Mouse (Mus musculus): Measurements from ENCODE around the gene Rnaseh2c.

Gene Rnaseh2c

GRCm38 (mm10) chr19:5632120-5632519 is 30.4 kb downstream of the Rnaseh2c start:
- DNase-seq (ENCODE audit: low read depth, low spot score), result no peak

- no peak for DNase-seq (ENCODE audit: low read depth, low spot score)
Measured at GRCm38 (mm10) chr19:5636036-5636570, 34.4 kb downstream of the Rnaseh2c start.

DNA sequence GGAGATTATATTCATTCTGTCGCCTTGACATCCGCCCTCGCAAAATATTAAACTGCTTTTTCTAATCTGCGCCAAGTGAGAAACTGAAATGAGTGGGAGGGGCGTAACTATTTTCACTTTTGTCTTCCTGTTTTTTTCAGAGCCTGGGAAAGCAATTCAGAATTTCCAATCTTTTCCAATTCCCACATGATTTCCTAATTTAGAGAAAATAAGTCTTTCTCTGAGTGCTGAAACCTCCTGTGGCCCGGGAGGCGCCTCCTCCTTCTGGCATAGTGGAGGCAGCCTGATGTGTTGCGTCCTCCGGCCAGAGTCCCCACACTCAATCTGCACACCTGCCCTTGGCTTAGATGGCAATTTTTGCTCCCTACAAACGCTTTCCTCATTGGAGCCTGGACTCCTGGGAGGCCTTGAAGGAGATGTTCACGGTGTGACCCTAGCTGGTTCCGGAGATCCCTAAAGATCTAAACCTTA is 34.9 kb downstream of the Rnaseh2c start:
- no peak for DNase-seq (ENCODE audit: low read depth, low spot score)

DNA sequence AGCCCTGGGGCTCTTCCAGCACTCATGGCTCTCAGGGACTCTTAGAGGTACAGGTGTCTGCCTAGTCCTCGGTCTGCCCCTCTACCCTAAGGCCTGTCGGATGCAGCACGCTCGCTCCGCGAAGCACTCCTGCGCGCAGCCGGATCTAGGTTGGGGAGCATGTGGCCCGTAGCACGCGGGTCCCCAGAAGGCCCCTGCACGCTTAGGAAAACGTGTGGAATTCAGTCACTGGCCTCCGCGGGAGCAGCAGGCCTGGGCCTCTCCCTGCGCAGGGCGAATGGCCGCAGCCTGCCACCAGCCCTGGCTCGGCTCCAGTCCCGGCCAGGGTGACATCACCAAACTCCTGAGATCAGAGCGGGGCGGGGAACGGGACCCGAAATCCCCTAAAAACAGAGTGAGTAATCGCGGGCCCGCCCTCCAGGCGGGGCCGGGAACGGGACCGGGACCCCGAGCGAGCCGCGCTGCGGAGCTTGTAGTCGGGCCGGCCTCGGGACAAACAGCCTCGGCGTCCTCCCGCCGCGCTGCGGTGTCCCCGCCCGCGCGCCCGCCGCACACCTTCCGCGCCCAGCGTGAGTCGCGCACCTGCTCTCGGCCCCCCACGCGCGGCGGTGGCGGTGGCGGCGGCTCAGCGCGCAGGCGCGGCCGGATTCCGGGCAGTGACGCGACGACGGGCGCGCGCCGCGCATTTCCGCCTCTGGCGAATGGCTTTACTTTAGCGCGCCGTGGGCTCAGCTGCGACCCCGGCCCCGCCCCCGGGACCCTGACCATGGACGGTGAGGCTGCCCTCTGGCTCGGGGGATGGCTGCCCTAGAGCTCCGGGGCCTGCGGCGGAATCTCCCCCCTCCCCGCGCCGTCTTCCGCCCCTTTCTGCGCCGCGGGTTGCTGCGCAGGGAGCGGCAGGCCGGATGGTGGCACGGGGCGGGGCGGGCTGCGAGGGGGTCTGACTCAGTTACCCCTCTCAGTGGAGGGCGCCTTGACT is 35.7 kb downstream of the Rnaseh2c start, which contains the start of gene Rela:
Rela (plus strand) TSS at position 415 of the 979 bp plus-strand sequence.
- peak; percentile 63 for DNase-seq (ENCODE audit: low read depth, low spot score)

DNA sequence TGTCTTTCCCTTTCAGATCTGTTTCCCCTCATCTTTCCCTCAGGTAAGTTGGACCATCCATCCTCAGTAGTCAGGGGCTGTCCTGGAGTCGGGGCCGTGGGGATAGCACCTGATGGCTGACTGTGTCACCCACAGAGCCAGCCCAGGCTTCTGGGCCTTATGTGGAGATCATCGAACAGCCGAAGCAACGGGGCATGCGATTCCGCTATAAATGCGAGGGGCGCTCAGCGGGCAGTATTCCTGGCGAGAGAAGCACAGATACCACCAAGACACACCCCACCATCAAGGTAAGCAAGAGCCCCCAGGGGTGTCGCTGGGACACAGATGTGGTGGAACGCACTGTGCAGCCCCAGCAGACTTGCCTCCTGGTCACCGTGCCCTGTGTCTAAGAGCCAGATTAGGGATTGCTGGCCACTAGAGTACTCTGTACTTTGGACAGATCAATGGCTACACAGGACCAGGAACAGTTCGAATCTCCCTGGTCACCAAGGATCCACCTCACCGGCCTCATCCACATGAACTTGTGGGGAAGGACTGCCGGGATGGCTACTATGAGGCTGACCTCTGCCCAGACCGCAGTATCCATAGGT is 36.8 kb downstream of the Rnaseh2c start:
- DNase-seq (ENCODE audit: low read depth, low spot score), result no peak

DNA sequence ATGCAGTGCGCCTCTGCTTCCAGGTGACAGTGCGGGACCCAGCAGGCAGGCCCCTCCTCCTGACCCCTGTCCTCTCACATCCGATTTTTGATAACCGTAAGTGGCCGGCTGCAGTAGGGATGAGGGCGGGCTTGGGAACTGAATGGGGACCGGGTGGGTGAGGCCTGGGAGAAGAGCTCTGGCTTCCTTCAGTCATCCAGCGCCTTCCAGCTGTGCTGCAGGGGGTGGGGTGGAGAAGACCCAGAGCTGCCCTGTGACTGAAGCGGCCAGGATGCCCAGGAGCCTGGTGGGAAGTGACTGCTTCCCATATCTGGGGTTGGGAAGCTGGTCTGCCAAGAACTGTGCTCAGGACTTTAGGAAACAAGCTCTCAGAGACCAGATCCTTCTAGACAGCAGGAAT is 38.7 kb downstream of the Rnaseh2c start:
- no peak for DNase-seq (ENCODE audit: low read depth, low spot score)

DNA sequence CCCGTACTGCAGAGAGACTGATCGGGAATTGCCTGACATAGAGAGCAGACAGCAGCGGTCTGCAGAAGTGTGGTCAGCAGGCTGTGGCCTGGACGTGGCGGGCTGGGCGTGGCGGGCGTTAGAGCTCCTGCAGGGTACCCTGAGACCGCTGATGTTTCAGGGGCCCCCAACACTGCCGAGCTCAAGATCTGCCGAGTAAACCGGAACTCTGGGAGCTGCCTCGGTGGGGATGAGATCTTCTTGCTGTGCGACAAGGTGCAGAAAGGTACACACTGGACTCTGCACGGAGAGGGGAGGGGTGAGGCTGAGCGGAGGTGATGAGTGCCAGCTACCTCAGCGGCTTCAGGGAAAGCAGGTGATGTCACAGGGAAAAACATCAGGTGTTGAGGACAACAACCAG is 39.3 kb downstream of the Rnaseh2c start:
- no peak for DNase-seq (ENCODE audit: low read depth, low spot score)

- DNase-seq (ENCODE audit: low read depth, low spot score), result no peak
Measured at GRCm38 (mm10) chr19:5641641-5642040, 40.0 kb downstream of the Rnaseh2c start.

- DNase-seq (ENCODE audit: low read depth, low spot score), result no peak
Measured at GRCm38 (mm10) chr19:5645280-5645679, 43.6 kb downstream of the Rnaseh2c start.

- DNase-seq (ENCODE audit: low read depth, low spot score), result no peak
Measured at GRCm38 (mm10) chr19:5646731-5647330, 45.2 kb downstream of the Rnaseh2c start.

- no peak for DNase-seq (ENCODE audit: low read depth, low spot score)
Measured at GRCm38 (mm10) chr19:5647791-5648190, 46.1 kb downstream of the Rnaseh2c start.

GRCm38 (mm10) chr19:5648401-5649297 is 47.0 kb downstream of the Rnaseh2c start:
- no peak for DNase-seq (ENCODE audit: low read depth, low spot score)

GRCm38 (mm10) chr19:5649298-5649741 is 47.6 kb downstream of the Rnaseh2c start:
- no peak for DNase-seq (ENCODE audit: low read depth, low spot score)

GRCm38 (mm10) chr19:5651502-5652274 is 50.0 kb downstream of the Rnaseh2c start:
- DNase-seq (ENCODE audit: low read depth, low spot score), result no peak

- no peak for DNase-seq (ENCODE audit: low read depth, low spot score)
Measured at GRCm38 (mm10) chr19:5652570-5652969, 50.9 kb downstream of the Rnaseh2c start.

- no peak for DNase-seq (ENCODE audit: low read depth, low spot score)
Measured at GRCm38 (mm10) chr19:5653969-5654719, 52.5 kb downstream of the Rnaseh2c start.

- no peak for DNase-seq (ENCODE audit: low read depth, low spot score)
Measured at GRCm38 (mm10) chr19:5654720-5655298, 53.1 kb downstream of the Rnaseh2c start.
